Mouse (Mus musculus) thymus, postnatal 25 days (tissue): Measurements from ENCODE around the gene Cmya5.
A peak's percentile ranks its signal among the peaks of the same experiment; 100 is the strongest.
"Not testable (repeated sequence)": the region's sequence is repeated elsewhere in the genome, so short reads cannot be mapped to it uniquely, and the experiment has no call there.

Experiments
- DNase-seq: peaks from one replicate; pipeline ENCODE4 v3.0.0; 2022

Gene Cmya5

GRCm38 (mm10) chr13:93144336-93145167, at the start of gene Cmya5:
Gene Cmya5, minus strand, starts transcription at chr13:93144724.
- peak; percentile 47 for DNase-seq

- DNase-seq, result no peak
Measured at GRCm38 (mm10) chr13:93192646-93193026, 48.1 kb upstream of the Cmya5 start.

GRCm38 (mm10) chr13:93191831-93192645, 47.5 kb upstream of the Cmya5 start, which contains the start of gene Tent2:
Gene Tent2, minus strand, starts transcription at chr13:93192385.
- DNase-seq, result peak; percentile 91

- DNase-seq, result no peak
Measured at GRCm38 (mm10) chr13:93189416-93189815, 44.9 kb upstream of the Cmya5 start.

GRCm38 (mm10) chr13:93188738-93189137, 44.2 kb upstream of the Cmya5 start:
- no peak for DNase-seq

- DNase-seq, result not testable (repeated sequence)
Measured at GRCm38 (mm10) chr13:93187792-93188191, 43.3 kb upstream of the Cmya5 start.

GRCm38 (mm10) chr13:93180351-93180750, 35.8 kb upstream of the Cmya5 start:
- DNase-seq, result no peak

GRCm38 (mm10) chr13:93179522-93179921, 35.0 kb upstream of the Cmya5 start:
- no peak for DNase-seq

GRCm38 (mm10) chr13:93177571-93177970, 33.0 kb upstream of the Cmya5 start:
- DNase-seq, result no peak

- DNase-seq, result no peak
Measured at GRCm38 (mm10) chr13:93163303-93163702, 18.8 kb upstream of the Cmya5 start.

GRCm38 (mm10) chr13:93162456-93162855, 17.9 kb upstream of the Cmya5 start:
- DNase-seq, result no peak

- no peak for DNase-seq
Measured at GRCm38 (mm10) chr13:93158261-93158660, 13.7 kb upstream of the Cmya5 start.

GRCm38 (mm10) chr13:93153280-93153679, 8.8 kb upstream of the Cmya5 start:
- no peak for DNase-seq

GRCm38 (mm10) chr13:93143819-93144283, 673 bp downstream of the Cmya5 start:
- DNase-seq, result no peak

GRCm38 (mm10) chr13:93141184-93141583, 3.3 kb downstream of the Cmya5 start:
- DNase-seq, result no peak

- no peak for DNase-seq
Measured at GRCm38 (mm10) chr13:93138059-93138458, 6.5 kb downstream of the Cmya5 start.

GRCm38 (mm10) chr13:93137098-93137497, 7.4 kb downstream of the Cmya5 start:
- no peak for DNase-seq

GRCm38 (mm10) chr13:93136251-93136650, 8.3 kb downstream of the Cmya5 start:
- DNase-seq, result no peak

- DNase-seq, result no peak
Measured at GRCm38 (mm10) chr13:93135501-93135900, 9.0 kb downstream of the Cmya5 start.

- DNase-seq, result no peak
Measured at GRCm38 (mm10) chr13:93130674-93131073, 13.8 kb downstream of the Cmya5 start.

GRCm38 (mm10) chr13:93128961-93129360, 15.6 kb downstream of the Cmya5 start:
- DNase-seq, result no peak

- DNase-seq, result no peak
Measured at GRCm38 (mm10) chr13:93128111-93128860, 16.2 kb downstream of the Cmya5 start.

- no peak for DNase-seq
Measured at GRCm38 (mm10) chr13:93122321-93122720, 22.2 kb downstream of the Cmya5 start.
